Mouse (Mus musculus) layer of hippocampus, postnatal 10 days (tissue): ENCODE data around the gene Pigc. TPM values are rescaled to one million over a fixed set of nuclear protein-coding genes. Genes with fewer than 3 reads are reported as not detected.
A peak's percentile ranks its signal among the peaks of the same experiment; 100 is the strongest.

ENCODE experiments used
- DNase-seq, 2 experiments: peaks; one replicate each; pipeline ENCODE4 v3.0.0; 2021; ENCODE audit warnings: low spot score in 2 of 2
- total RNA-seq, 2 experiments: library from RNA; stranded (reverse); gene quantifications; 2 replicates each; pipeline ENCODE4 v1.2.3; 2021

Pigc gene
- total RNA-seq, 2 experiments from 2014 or later, result 15.4 to 18.0 TPM

- no peak for DNase-seq
Measured at GRCm38 (mm10) chr1:161972233-161972632, 3.2 kb downstream of the Pigc start.

GRCm38 (mm10) chr1:161976255-161977182 lies 7.5 kb downstream of the Pigc start:
- DNase-seq, result peak; percentile 80 to 83

- DNase-seq, result no peak
Measured at GRCm38 (mm10) chr1:161977331-161977730, 8.3 kb downstream of the Pigc start.

- no peak for DNase-seq
Measured at GRCm38 (mm10) chr1:161978173-161978700, 9.3 kb downstream of the Pigc start.

GRCm38 (mm10) chr1:161979536-161979935 lies 10.6 kb downstream of the Pigc start, which contains the start of gene 4930558K02Rik:
Gene 4930558K02Rik (minus strand): TSS chr1:161979636.
- DNase-seq, result no peak

GRCm38 (mm10) chr1:161980046-161980445 lies 11.1 kb downstream of the Pigc start:
- DNase-seq, result no peak

GRCm38 (mm10) chr1:161980626-161981298 lies 11.8 kb downstream of the Pigc start:
- no peak for DNase-seq

GRCm38 (mm10) chr1:161983451-161983850 lies 14.5 kb downstream of the Pigc start:
- DNase-seq, result no peak

GRCm38 (mm10) chr1:161983979-161984566 lies 15.1 kb downstream of the Pigc start:
- DNase-seq, result no peak

- no peak for DNase-seq
Measured at GRCm38 (mm10) chr1:161990684-161991578, 21.9 kb downstream of the Pigc start.

GRCm38 (mm10) chr1:161991846-161992245 lies 22.9 kb downstream of the Pigc start:
- DNase-seq, result no peak

GRCm38 (mm10) chr1:161992389-161992788 lies 23.4 kb downstream of the Pigc start:
- DNase-seq, result no peak

GRCm38 (mm10) chr1:161998781-161999180 lies 29.8 kb downstream of the Pigc start:
- DNase-seq, result no peak

GRCm38 (mm10) chr1:161999338-161999737 lies 30.4 kb downstream of the Pigc start:
- no peak for DNase-seq

GRCm38 (mm10) chr1:161999882-162000371 lies 30.9 kb downstream of the Pigc start:
- DNase-seq, result peak; percentile 60 to 74

GRCm38 (mm10) chr1:162001328-162001727 lies 32.3 kb downstream of the Pigc start:
- DNase-seq, result no peak

- no peak for DNase-seq
Measured at GRCm38 (mm10) chr1:162003729-162004517, 34.9 kb downstream of the Pigc start.

- no peak for DNase-seq
Measured at GRCm38 (mm10) chr1:162004518-162004780, 35.5 kb downstream of the Pigc start.

- DNase-seq, result no peak
Measured at GRCm38 (mm10) chr1:162004821-162005770, 36.1 kb downstream of the Pigc start.
